Mouse (Mus musculus) Muller cell, postnatal 12 days (primary cell): Measurements from ENCODE around the gene Rora.

Source experiments
- DNase-seq: peaks from one replicate; pipeline ENCODE4 v3.0.0-alpha.2; 2015; ENCODE audit errors: inconsistent ontology term

The Rora gene

DNA sequence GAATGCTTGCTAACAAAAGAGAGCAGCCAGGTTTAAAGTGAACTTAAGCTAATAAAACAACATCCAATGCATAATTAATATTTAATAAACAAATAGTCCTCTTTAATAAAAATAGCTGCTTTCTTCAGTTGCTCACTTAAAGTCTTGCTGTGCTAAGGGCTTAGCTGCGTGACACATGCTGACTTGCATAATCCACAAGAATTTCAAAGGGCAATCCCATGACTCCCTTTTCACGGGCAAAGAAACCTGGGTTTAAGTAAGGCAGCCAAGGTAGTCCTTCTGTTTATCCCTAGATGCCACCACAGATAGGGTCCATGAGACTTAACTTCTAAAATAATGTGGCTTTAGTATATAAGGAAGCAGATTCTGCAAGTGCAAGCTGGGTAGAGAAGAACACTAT lies 355.1 kb downstream of the Rora start:
- DNase-seq, result no peak

DNA sequence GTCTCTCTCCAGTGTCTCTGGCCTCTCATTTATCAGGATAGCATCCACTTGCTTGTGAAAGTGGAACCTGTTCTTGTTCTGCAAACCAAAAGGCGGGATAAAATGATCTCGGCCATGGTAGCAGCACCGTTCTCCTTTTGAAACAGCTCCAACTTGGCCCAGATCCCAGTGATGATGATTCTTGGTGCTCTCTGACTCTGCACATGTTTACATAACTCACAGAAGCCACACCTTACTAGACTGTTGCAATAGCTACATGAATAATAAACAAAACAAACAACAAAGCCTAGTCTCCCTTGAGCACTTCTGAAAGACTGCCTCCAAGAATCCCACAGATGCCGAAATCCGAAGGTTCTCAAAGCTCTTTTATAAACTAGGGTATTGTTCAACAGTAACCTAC lies 357.3 kb downstream of the Rora start:
- DNase-seq, result peak; percentile 46

DNA sequence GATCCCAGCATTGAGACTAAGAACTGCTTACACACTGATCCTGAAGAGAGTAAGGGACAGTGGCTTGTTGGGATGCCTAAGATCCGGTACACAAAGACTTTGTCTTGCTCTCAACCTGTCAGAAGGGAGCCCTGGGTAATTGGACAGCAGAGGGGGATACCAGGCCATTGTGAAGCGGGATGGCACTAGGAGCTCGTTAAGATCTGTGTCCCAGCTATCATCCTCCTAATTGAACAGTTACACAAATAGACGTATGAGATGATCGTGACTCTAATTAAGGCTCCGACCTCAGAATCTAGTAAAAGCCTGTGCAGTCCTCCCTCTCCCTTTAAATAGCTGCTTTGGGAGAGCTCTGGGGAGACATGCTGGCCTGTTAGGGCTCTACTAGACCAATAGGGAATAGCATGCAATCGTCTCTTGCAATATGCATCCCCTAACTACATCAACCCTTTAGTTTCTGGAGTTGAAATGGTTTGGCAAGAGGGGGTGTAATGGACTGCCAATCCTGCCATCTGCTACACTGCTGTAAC lies 359.7 kb downstream of the Rora start:
- DNase-seq, result peak; percentile 37

DNA sequence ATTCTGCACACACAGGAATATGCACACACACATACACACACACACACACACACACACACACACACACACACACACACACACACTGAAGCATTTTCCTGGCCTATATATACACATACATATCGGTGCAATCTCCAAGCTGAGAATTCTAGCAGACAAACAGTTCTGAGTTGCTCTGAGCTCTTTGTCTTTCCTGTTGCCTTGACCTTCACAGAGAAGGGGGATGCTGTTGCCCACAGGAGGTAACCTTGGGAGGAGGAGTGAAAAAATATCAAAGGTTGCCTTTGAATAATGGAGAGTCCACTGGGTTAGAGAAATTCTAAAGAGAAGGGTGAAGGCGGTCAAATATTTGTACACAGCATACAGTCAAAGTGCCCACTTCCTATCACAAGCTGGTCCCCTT lies 360.6 kb downstream of the Rora start:
- no peak for DNase-seq

DNA sequence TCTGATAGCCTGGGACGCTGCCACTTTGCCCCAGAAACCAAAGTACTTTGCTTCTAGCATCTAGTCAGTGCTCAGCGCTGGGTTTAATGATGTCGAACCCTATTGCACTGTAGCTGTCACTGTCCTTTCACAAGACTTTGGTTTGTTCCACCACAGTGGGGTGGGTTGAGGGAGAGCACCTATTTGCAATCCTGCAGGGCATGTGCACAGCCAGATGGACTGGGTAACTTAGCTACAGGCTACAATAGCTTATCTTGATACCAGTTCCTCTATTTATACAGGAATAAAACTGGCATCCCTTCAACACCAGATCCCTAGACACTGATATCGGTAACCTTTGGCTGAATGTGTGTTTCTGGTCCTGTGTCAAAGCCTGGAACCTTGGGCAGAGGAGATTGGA lies 366.8 kb downstream of the Rora start:
- DNase-seq, result no peak

DNA sequence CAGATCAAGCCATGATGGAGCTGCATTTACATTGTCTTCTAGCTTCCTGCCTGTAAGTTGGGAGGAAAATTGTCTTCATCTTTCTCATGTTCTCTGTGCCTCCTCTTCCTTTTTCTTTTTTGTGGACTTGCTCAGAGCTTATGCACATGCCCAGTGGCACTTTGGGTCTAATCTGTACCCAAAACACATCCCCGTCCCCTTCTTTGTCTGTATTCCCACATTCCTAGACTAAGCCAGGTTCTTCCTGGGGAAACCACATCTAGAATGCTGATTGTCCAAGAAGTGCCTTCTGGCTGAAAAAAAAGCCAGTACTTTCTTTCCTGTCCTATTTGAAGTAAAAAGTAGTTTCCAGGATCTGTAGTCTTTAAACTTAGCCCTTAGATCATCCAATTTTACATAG lies 367.9 kb downstream of the Rora start:
- DNase-seq, result no peak

DNA sequence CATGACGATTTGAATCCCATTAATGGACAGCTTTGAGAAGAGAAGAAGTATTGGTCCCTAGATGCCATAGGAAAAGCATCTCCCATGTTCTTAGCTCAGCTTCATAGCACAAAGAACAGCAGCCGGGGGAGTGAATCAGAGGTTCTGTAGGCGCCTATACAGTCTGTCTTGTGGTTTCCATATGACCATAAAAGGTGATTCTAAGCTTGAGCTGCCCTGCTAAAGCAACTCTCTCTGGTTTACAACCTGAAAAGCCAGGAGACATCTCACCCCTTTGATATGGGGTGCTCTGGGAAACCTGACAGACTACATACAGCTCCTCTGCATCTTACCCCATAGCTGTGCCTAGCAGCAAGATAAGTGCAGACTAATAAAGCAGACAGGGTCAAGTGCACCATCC lies 369.7 kb downstream of the Rora start:
- no peak for DNase-seq

DNA sequence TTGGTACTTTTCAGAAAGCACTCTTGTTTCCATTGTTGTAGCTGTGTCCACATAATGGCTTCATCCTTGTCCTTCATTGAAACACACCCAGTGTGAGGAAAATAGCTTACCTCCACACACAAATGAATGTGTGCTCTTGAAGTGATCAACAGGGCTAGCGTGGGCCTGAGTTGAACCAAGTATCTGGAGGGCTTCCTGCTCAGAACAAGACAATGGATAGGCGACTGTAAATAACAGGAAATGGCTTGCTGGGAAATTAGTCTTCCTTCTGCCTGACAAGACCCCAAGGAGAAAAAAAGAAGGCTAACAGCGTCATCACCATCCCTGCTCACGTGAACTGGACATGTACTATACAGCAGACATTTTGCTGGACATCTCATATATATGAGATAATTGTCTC lies 374.6 kb downstream of the Rora start:
- DNase-seq, result no peak

DNA sequence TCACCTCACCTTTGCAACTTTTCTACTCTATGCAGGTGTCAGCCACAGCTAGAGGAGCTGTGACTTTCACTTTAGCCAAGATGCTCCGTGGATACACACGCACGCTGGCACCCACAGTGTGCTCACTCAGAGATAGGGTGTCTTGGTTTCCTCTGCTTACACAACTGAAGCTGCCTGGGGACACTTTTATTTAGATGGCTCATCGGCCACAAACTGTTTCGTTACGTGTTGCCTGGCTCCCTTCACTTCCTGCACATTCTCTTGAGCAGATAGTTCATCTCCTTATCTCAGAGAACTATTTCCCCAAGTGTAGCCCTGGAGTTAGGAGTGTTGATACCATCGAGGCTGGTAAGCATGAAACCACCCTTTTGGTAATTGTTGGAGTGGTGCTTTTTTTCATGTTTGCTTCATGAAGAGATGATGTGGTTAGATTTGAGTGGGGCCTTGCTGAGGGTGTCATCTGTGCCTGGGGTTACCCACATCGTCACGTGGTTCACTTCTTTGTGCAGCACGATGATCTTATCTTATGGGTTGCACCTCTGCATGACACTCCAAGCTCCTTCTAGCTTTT lies 380.8 kb downstream of the Rora start:
- no peak for DNase-seq

DNA sequence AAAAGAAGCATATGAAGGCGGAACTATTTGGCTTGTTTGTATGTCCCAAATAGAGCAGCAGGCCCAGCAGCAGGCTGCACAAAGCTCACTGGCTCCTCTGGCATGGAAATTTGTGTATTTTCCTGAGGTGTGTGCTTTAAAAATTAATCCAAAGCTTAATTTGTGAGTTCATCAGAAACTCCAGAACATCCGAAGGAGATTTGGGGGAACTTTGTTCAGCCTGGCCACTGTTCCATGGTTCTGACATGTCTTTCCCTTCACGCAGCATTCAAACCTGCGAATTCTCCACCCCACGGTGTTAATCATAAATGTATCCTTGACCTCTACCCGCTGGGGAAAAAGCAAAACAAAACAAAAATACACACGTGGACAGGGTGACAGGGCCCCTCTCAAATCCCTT lies 381.9 kb downstream of the Rora start:
- DNase-seq, result no peak

DNA sequence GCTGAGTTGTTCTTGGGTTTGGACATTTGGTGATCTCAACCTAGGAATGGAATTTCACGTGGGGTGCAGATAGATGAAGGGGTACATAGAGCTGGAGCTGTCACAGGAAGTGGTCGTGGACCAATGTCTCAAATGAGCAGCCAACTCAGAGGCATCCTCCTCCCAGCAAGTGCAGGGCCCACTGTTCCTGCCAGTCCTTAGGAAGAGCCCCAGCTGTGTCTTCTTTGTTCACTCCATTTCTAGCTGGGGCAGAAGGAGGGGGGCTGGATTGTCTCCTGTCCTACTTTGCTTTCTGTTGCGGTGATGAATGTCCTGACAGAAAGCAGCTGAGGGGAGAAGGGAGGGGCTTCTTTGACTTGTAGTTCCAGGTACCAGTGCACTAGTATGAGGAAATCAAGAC lies 382.7 kb downstream of the Rora start:
- DNase-seq, result no peak

DNA sequence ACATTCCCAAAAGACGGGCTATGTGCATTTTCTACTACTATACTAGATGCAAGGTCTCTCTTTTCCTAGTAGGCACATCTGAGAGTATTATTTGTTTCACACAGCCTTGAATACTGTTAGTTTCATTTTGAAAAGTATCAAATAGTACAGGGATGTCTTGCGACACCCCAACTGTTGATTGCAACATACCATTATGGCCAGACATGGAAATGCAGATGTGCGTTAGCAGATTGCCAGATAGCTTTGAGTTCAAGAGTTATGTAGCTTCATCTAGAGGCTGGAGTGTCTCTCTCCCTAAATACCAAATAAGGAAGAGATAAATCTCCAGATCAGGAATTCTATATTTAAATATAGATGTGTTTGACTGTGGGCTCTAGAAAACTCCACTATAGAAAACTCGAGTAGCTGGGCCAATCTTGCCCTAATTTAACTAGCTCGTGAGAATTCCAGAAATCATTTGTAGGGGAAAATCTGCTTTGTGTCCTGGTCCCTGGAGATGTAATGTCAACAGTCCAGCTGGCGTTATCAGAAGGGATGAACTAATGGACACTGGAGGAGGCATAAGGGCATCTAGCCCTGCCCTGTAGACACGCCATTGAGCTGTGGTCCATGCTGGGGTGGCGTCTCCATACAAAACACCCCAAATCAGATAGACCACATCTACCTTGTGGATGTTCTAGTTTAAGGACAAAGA lies 390.5 kb downstream of the Rora start:
- no peak for DNase-seq

DNA sequence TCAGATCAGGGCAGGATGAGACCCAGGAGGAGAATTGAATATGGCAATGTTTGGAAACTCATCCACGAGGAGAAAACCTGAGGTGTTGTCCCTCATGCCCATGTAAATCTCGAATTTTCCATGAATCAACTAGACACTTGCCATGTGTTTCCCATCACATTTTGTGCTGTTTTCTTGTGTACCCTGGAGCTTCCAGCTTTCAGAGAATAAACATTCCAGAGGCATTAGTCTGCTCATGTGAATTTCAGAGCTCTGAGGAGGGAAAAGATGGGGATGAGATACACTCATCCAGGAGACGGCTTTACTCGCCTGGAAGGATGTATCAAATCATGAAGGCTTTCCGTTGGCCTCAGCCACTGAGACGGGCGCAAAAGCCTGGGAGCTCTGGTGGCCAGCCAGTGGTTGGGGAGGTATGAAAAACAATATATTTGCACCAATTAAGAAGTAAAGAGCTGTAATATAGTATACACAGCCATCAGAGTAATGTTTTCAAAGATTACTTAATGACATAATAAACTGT lies 391.1 kb downstream of the Rora start:
- DNase-seq, result peak; percentile 58

DNA sequence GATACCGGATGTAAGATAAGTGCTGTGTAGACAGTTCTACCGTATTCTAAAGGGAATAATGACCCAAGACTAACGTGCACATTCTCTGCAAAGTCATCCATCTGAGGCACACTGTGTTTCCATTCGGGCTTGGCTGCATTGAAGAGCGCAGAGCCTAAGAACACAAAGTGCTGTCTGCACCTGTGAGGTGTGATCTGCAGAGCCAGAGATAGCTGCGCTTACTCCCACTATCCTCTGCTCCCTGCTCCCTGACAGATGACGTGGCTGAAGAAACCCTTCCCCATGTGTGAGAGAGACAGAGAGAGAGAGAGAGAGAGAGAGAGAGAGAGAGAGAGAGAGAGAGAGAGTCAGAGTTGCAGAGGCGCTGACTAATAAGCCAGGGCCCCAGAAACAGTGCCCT lies 392.3 kb downstream of the Rora start:
- no peak for DNase-seq

DNA sequence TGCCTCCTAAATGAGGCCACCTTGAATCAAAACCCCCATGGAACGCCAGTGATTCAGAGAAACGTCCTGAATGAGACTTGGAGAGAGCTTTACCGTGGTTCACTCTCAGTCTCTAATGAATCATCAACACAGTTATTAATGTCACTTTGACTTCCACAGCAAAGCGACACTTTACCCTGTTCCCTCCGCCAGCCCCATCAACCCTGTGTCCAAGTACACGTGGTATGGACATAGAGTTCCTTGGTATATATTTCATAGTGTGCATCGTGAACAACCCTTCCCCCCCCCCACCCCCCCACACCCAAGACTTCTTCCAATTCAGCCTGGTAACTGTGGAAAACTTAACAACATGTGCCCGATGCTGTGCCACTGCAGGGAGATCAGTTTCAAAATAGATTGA lies 397.3 kb downstream of the Rora start:
- no peak for DNase-seq

DNA sequence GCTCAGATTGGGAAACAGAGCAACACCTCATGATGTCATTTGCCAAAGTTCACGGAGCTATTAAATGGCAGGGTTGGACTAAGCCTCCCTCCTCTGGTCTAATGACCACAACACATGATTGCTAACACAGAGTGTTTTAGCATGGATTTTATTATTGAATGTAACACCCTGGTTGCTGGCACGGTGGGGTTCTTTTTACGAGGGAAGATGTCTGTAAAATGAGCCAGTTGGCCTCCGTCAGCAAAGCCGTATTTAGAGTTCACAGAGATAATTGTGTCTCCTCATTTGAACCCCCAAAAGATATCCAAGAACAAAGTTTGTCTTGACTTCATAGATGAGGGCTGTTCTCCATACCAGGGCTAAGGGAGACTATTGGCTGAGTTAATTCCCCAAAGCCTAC lies 398.3 kb downstream of the Rora start:
- no peak for DNase-seq

DNA sequence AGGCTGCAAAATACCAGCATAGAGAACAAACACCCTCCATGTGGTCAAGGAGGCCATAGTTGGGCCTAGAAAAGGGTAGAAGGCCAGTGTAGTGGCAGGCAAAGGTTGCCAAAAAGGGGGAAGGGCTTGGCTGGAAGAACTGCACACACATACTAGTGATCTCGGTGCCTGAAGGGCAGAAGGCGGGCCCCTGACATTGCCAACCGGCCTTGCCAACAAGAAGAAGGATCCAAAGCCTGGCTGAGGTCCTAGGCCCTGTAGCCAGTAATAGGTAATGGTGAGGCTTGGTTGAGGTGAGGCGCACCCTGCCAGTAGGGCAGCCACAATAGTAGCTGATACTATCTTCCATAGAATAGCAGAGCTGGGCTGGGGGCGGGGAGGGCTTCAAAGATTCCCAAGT lies 401.7 kb downstream of the Rora start:
- DNase-seq, result no peak

DNA sequence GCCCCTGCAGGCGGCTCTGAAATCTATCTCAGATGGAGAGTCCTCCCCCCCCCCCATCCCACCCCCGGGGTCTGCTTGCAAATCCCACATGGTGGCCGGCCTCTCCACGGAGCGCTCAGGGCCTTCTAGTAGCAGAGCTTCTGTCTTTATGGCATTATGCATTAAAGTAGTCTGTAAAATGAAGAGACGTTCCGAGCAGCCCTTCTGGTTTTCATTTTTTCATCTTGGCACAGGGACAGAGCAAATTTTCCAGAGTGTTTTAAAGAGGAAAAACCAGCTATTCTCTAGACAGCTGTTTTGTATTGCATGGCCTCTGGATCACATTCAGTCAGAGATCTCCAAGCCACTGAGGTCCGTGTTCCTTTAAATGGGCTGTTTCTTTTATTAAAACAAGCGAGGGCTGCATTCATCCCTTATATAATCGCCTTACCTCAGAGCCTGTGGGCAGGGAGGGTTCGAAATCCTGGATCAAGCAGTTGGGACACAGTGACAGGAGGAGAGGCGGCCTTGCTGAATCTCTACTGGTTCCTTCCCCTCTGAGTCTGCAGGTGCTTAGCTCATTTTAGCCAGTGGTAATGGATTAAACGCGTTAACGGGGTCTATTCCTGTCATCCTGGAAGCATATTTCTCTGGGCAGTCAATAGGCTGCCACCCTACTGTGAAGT lies 417.7 kb downstream of the Rora start:
- no peak for DNase-seq

DNA sequence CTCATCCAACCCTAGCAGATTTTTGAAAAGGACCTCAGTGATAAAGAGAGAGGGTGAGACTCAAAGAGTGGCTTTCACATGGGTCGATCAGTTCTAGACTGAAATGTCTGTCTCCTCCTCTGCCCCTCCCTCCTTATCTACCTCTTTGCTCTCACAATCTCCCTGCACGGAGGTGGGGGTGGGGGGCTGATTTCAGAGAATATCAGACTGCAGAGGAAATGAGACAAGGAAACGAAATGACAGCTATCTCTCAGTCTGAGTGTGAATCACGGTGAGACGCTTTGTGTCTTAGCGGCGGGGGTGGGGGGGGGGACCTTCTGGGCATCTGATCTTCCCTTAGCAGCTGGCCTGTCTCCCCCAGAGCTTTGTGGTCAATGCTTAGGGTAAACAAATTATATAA lies 419.7 kb downstream of the Rora start:
- DNase-seq, result no peak

DNA sequence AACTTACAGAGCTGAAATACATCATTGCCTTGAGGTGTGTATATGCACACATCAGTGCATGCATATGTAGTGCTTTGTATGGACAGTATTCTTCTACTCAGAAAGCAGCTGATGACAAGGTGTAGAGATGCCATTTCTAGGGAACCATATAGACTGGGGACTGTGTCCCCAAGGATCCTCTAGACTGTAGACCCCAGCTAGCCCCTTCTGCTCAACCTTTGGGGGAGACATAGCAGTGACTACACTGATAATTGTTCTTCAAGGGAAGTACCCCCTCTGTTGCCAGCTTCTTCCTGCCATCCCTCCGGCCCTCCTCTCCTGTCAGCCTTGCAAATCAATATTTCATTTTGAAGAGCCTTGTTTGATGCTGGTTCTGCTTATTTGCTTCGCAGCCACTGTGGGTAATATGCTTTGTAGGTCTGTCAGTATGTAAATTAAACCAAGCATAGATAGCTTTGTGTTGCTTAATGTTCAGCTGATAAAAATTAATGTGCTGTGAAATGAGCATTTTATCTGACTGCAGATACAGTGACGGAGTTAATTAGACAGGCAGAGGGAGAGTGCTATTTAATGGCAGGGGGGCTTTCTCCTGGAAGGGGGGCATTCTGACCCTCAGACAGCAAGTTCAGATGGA lies 430.6 kb downstream of the Rora start:
- DNase-seq, result no peak

DNA sequence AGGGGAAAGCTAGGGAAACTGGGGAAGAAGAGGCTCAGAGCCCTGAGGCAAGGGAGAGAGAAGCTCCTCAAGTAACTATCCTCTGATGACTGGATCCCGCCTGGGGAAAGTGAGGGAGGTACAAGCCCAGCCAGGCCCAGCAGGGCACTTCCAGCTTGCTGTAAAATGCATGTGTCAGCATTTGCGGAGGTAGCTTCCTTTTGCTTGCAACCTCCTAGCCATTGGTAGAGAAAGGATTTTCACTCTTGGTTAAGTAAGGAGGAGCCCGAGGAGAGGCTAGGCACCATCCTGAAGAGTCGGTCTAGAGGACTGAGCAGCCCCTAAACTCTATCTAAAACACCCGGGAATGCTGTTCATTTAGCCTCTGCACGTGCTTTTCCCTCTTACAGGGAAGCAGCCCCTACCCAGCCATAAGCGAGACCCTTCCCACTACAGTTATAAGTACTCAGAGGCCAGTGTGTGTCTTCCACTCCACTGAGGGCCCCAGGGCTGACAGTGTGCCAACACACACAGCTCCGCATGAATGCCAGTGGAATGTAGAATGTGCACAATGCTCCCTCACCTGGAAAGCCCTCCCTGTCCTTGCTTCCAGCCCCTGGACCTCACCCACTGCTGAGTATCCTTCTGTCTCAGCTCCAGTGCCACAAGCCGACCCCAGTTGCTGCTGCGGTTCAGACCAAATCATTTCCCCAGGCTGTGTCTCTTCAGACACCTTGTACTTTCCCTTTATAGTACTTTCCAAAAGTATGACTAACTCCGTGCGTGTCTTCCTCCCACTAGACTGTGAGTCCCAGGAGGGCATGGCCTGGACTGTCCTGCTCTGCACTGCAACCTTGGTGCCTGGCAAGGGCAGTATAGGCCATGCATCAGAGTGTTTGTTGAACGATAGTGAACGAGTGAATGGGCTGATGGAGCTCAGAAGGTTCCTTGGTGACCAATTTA lies 431.4 kb downstream of the Rora start:
- peak; percentile 82 for DNase-seq
